Mouse (Mus musculus) kidney, embryonic 15.5 days (tissue): Measurements from ENCODE around the gene D630039A03Rik. TPM values are rescaled to one million over a fixed set of nuclear protein-coding genes. Genes with fewer than 3 reads are reported as not detected.
"Not testable (repeated sequence)": the region's sequence is repeated elsewhere in the genome, so short reads cannot be mapped to it uniquely, and the experiment has no call there.

Source experiments
- ATAC-seq: fragments of 200-750 bp; cut with Nextera tagmentation; replicated peaks from 2 replicates; pipeline ENCODE4 v1.8.0; 2017; ENCODE audit warnings: moderate TSS enrichment; ENCODE audit not compliant: low FRiP score
- H3K27ac ChIP-seq: fragments of 300-500 bp; sonication (generic); 2 replicates; pipeline ENCODE4 v1.5.1; 2015; ENCODE audit warnings: mild to moderate bottlenecking, inconsistent platforms
- H3K27me3 ChIP-seq: fragments of 300-500 bp; sonication (generic); 2 replicates; pipeline ENCODE4 v1.6.1; 2015; ENCODE audit warnings: inconsistent platforms
- H3K36me3 ChIP-seq: fragments of 300-500 bp; sonication (generic); 2 replicates; pipeline ENCODE4 v1.6.1; 2015; ENCODE audit warnings: inconsistent platforms
- H3K4me1 ChIP-seq: fragments of 300-500 bp; sonication (generic); 2 replicates; pipeline ENCODE4 v1.6.1; 2015; ENCODE audit warnings: inconsistent platforms
- H3K4me2 ChIP-seq: fragments of 300-500 bp; sonication (generic); 2 replicates; pipeline ENCODE4 v1.6.1; 2015; ENCODE audit warnings: moderate library complexity, mild to moderate bottlenecking, inconsistent platforms
- H3K4me3 ChIP-seq: fragments of 300-500 bp; sonication (generic); replicated peaks from 2 replicates; pipeline ENCODE4 v1.5.1; 2015; ENCODE audit warnings: mild to moderate bottlenecking, inconsistent platforms
- H3K9ac ChIP-seq: fragments of 300-500 bp; sonication (generic); 2 replicates; pipeline ENCODE4 v1.6.1; 2015; ENCODE audit warnings: mild to moderate bottlenecking, inconsistent platforms
- H3K9me3 ChIP-seq: fragments of 300-500 bp; sonication (generic); replicated peaks from 2 replicates; pipeline ENCODE4 v1.6.1; 2016; ENCODE audit warnings: inconsistent platforms
- WGBS: fragments of 180-500 bp; shearing (Covaris S2); methylation state at CpG from one replicate; pipeline ENCODE4 v1.1.7; 2015; ENCODE audit warnings: mixed read lengths; 5-methylcytosine and 5-hydroxymethylcytosine counted together
- polyA plus RNA-seq: library from polyadenylated mRNA; unstranded; fragments of >200 nt; fragmentation: Nextera tagmentation; extraction: Ambion mirVana; gene quantifications from 2 replicates; pipeline ENCODE4 v1.2.1, GENCODE M21; 2015

D630039A03Rik gene
- polyA plus RNA-seq, 1 experiment from 2014 or later, result 1.2 TPM

- Histone ChIP-seq H3K9ac (no peak overlapping the region), H3K27me3 (no peaks in the 10 kb centered on the region), H3K36me3 (no peaks in the 10 kb centered on the region), H3K4me2 (no peak overlapping the region), H3K4me3 (no peak overlapping the region), H3K9me3 (no peaks in the 10 kb centered on the region), H3K27ac (no peak overlapping the region), H3K4me1 (peaks cover 7% of the 10 kb centered on the region)
- WGBS, result 80% methylated on average over 5 of the region's 5 CpGs
- no peak for ATAC-seq
Observed at GRCm38 (mm10) chr4:57902619-57903018, 13.5 kb downstream of the D630039A03Rik start.

GRCm38 (mm10) chr4:57901210-57901609 is 14.9 kb downstream of the D630039A03Rik start:
- no peak for ATAC-seq
- Histone ChIP-seq H3K27ac (no peak overlapping the region), H3K9me3 (no peaks in the 10 kb centered on the region), H3K9ac (no peak overlapping the region), H3K27me3 (no peaks in the 10 kb centered on the region), H3K4me2 (no peak overlapping the region), H3K36me3 (no peaks in the 10 kb centered on the region), H3K4me1 (peaks cover 11% of the 10 kb centered on the region), H3K4me3 (no peak overlapping the region)
- 10% methylated on average over 4 of the region's 4 CpGs for WGBS

- no peak overlapping the region for H3K4me2 ChIP-seq
- H3K36me3 ChIP-seq, result peaks cover 4% of the 10 kb centered on the region; the same call in 1 of the 2 replicates
- no peak overlapping the region for H3K9ac ChIP-seq
- no peak overlapping the region for H3K27ac ChIP-seq
- no peaks in the 10 kb centered on the region for H3K27me3 ChIP-seq
- no peak for ATAC-seq
- 67% methylated on average over 3 of the region's 3 CpGs for WGBS
- peaks cover 16% of the 10 kb centered on the region; the same call in 1 of the 2 replicates for H3K4me1 ChIP-seq
- no peak overlapping the region for H3K4me3 ChIP-seq
- no peaks in the 10 kb centered on the region for H3K9me3 ChIP-seq
Observed at GRCm38 (mm10) chr4:57896631-57897030, 19.5 kb downstream of the D630039A03Rik start.

- ATAC-seq, result no peak
- Histone ChIP-seq H3K9me3 (no peaks in the 10 kb centered on the region), H3K27me3 (no peaks in the 10 kb centered on the region), H3K4me2 (no peak overlapping the region), H3K4me3 (no peak overlapping the region), H3K9ac (no peak overlapping the region), H3K4me1 (peaks cover 16% of the 10 kb centered on the region; the same call in 1 of the 2 replicates), H3K27ac (0 out of 2 replicates have a peak overlapping the region, but pooled peaks have one; percentile 20), H3K36me3 (peaks cover 4% of the 10 kb centered on the region; the same call in 1 of the 2 replicates)
- WGBS, result 48% methylated on average over 6 of the region's 6 CpGs
Observed at GRCm38 (mm10) chr4:57895902-57896301, 20.2 kb downstream of the D630039A03Rik start.

- Histone ChIP-seq H3K4me3 (no peak overlapping the region), H3K9ac (no peak overlapping the region), H3K4me1 (peaks cover 16% of the 10 kb centered on the region; the same call in 1 of the 2 replicates), H3K27ac (0 out of 2 replicates have a peak overlapping the region, but pooled peaks have one; percentile 20), H3K9me3 (no peaks in the 10 kb centered on the region), H3K36me3 (peaks cover 4% of the 10 kb centered on the region; the same call in 1 of the 2 replicates), H3K4me2 (no peak overlapping the region), H3K27me3 (no peaks in the 10 kb centered on the region)
- WGBS, result 49% methylated on average over 5 of the region's 5 CpGs
- ATAC-seq, result no peak
Observed at GRCm38 (mm10) chr4:57895140-57895539, 21.0 kb downstream of the D630039A03Rik start.

- peaks cover 4% of the 10 kb centered on the region; the same call in 1 of the 2 replicates for H3K36me3 ChIP-seq
- H3K9ac ChIP-seq, result no peak overlapping the region
- H3K4me2 ChIP-seq, result no peak overlapping the region
- WGBS, result 85% methylated on average over 10 of the region's 10 CpGs
- H3K27me3 ChIP-seq, result no peaks in the 10 kb centered on the region
- no peak for ATAC-seq
- no peak overlapping the region for H3K4me3 ChIP-seq
- H3K9me3 ChIP-seq, result no peaks in the 10 kb centered on the region
- peaks cover 16% of the 10 kb centered on the region; the same call in 1 of the 2 replicates for H3K4me1 ChIP-seq
- H3K27ac ChIP-seq, result no peak overlapping the region
Observed at GRCm38 (mm10) chr4:57892001-57892586, 24.0 kb downstream of the D630039A03Rik start.

- Histone ChIP-seq H3K36me3 (peaks cover 4% of the 10 kb centered on the region; the same call in 1 of the 2 replicates), H3K4me3 (no peak overlapping the region), H3K9ac (no peak overlapping the region), H3K4me2 (no peak overlapping the region), H3K27ac (no peak overlapping the region), H3K4me1 (peaks cover 8% of the 10 kb centered on the region), H3K27me3 (no peaks in the 10 kb centered on the region), H3K9me3 (no peaks in the 10 kb centered on the region)
- ATAC-seq, result no peak
- WGBS, result 91% methylated on average over 8 of the region's 8 CpGs
Observed at GRCm38 (mm10) chr4:57889773-57890172, 26.3 kb downstream of the D630039A03Rik start.

GRCm38 (mm10) chr4:57888978-57889377 is 27.1 kb downstream of the D630039A03Rik start:
- not testable (repeated sequence) for H3K27ac ChIP-seq, ATAC-seq, H3K9ac ChIP-seq, H3K27me3 ChIP-seq, H3K4me2 ChIP-seq, H3K4me3 ChIP-seq, H3K36me3 ChIP-seq, H3K9me3 ChIP-seq
- peaks cover 11% of the 10 kb centered on the region for H3K4me1 ChIP-seq
- 97% methylated on average over 1 of the region's 1 CpGs for WGBS

GRCm38 (mm10) chr4:57888246-57888645 is 27.9 kb downstream of the D630039A03Rik start:
- no peak for ATAC-seq
- no peak overlapping the region for H3K27ac ChIP-seq
- H3K4me1 ChIP-seq, result peaks cover 19% of the 10 kb centered on the region
- no peaks in the 10 kb centered on the region for H3K9me3 ChIP-seq
- H3K27me3 ChIP-seq, result no peaks in the 10 kb centered on the region
- no peak overlapping the region for H3K4me3 ChIP-seq
- 91% methylated on average over 2 of the region's 2 CpGs for WGBS
- H3K36me3 ChIP-seq, result peaks cover 3% of the 10 kb centered on the region; the same call in 1 of the 2 replicates
- no peak overlapping the region for H3K9ac ChIP-seq
- H3K4me2 ChIP-seq, result no peak overlapping the region

- 94% methylated on average over 3 of the region's 3 CpGs for WGBS
- no peak overlapping the region for H3K4me3 ChIP-seq
- ATAC-seq, result no peak
Observed at GRCm38 (mm10) chr4:57886888-57887230, 29.2 kb downstream of the D630039A03Rik start.

GRCm38 (mm10) chr4:57886066-57886887 is 29.8 kb downstream of the D630039A03Rik start:
- Histone ChIP-seq H3K27me3 (no peaks in the 10 kb centered on the region), H3K4me1 (peaks cover 19% of the 10 kb centered on the region), H3K27ac (no peak overlapping the region), H3K9ac (no peak overlapping the region), H3K4me2 (no peak overlapping the region), H3K4me3 (no peak overlapping the region), H3K9me3 (no peaks in the 10 kb centered on the region), H3K36me3 (no peaks in the 10 kb centered on the region)
- WGBS, result 65% methylated on average over 11 of the region's 11 CpGs
- ATAC-seq, result no peak

More at GRCm38 (mm10) chr4:57886888-57887230, 29.2 kb downstream of the D630039A03Rik start:
- Histone ChIP-seq H3K9me3 (no peaks in the 10 kb centered on the region), H3K27ac (no peak overlapping the region), H3K4me2 (no peak overlapping the region), H3K9ac (no peak overlapping the region), H3K36me3 (no peaks in the 10 kb centered on the region), H3K27me3 (no peaks in the 10 kb centered on the region), H3K4me1 (peaks cover 19% of the 10 kb centered on the region)

- peaks cover 19% of the 10 kb centered on the region for H3K4me1 ChIP-seq
- WGBS, result 65% methylated on average over 2 of the region's 2 CpGs
- H3K4me2 ChIP-seq, result no peak overlapping the region
- no peak overlapping the region for H3K27ac ChIP-seq
- no peak overlapping the region for H3K9ac ChIP-seq
- H3K4me3 ChIP-seq, result no peak overlapping the region
- no peaks in the 10 kb centered on the region for H3K9me3 ChIP-seq
- no peaks in the 10 kb centered on the region for H3K36me3 ChIP-seq
- no peaks in the 10 kb centered on the region for H3K27me3 ChIP-seq
- ATAC-seq, result no peak
Observed at GRCm38 (mm10) chr4:57885186-57885585, 30.9 kb downstream of the D630039A03Rik start.
